Mouse (Mus musculus): ENCODE results near the gene Mras. TPM values are rescaled to one million over a fixed set of nuclear protein-coding genes. Genes with fewer than 3 reads are reported as not detected.

Gene Mras
- polyA plus RNA-seq, 1 experiment: 20.7 TPM

DNA sequence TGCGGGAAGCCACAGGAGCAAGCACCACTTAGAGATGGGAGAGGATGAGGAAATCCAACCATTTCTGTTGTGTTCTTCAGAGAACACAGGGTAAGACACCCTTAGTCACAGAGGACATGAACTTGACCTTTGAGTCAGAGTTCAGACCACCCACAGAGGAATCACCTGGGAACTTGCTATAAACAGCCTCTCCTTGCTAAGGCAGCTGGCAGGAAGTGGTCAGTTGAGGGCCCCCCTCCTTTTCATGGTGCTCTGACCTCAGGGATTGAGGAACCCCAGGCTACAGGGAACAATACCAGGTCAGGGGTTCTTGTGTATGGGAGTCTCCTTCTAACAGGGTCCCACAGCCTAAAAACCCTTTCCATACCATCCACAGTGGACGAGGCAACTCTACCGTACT, 20.4 kb downstream of the Mras start:
- no peak for DNase-seq (ENCODE audit: low read depth)

DNA sequence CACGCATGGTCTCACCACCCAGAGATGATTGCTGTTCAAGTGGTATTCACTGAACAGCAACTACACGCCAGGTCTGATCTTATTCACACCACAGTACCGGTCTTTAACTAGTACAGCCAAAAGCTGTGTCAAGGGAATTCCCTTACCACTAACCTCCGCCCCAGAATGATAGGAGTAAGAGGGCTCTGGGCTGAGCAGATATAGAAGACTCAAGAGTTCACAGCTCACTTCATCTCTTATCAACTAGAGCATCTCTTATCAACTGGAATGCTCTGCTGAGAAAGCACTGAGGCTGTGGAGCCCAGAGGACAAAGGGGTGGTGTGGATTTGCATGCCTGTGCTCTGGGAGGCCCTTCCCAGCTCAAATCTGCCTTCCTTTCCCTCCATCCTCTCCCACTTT, 25.4 kb downstream of the Mras start:
- DNase-seq (ENCODE audit: low read depth): no peak

DNA sequence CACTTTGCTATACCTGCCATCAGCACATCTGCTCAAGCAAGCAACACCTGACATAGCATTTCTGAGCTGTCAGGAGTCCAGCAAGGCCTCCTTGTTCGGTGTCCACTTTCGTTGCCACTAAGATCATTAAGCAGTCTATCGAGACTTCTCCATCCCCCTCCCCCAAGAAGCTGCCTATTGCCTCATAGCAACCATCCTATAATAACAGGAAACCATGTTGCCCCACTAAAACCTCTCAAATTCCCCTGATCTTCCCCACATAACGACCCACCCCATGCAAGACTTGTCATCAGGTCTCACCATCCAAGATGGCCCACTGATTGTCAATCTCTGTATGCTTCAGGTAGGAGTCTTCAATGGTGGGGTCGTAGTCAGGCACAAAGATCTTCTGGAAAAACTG, 26.1 kb downstream of the Mras start:
- DNase-seq (ENCODE audit: low read depth): no peak

DNA sequence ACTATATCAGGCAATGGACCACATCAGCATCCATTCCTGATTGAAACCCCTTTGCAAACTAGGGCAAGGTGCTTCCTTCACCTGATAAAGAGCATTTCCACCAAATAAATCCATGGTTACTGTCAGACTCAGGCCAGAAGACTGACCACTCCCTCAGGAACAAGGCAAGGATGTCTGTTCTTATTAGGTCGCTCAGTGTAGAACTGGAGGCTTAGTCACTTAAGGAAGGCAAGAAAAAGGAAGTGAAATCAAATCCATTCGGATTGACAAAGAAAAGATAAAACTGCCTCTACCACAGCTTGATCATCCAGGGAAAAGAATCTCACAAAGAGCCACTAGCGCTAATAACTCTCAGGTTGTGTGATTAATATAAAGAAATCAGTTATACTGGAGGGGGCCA, 27.9 kb downstream of the Mras start:
- DNase-seq (ENCODE audit: low read depth): no peak

DNA sequence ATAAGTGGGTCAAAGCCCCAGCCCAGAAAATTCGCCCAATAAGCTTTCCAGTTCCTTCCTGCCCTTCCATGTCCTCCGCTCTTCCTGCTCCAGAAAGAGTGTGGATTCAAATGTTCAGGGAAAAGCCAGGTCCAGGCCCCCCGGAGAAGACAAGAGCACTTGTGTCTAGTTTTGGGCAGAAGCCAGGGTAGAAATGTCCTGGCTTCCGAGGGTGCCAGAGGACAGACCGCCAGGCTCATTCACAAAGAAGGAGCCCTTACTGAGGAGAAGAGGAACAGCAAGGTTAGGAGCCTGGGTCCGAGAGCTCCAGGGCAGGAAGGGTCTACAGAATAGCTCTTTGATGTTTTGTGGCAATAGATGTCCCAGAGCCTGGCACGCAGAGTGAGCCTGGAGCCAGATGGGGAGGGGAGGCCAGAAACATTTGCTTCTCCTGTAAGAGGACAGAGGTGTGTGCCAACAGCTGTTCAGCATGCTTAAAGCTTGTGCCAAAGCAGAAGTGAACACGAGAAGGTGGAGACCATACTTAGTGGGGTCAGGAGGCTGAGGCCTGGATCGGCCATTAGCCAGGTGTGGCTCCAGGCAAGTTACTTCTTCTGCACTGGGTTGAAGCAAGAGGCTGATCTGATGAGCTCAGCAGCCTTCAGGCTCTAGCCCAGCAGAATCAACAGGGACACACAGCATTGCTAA, 35.8 kb downstream of the Mras start:
- DNase-seq (ENCODE audit: low read depth): no peak

DNA sequence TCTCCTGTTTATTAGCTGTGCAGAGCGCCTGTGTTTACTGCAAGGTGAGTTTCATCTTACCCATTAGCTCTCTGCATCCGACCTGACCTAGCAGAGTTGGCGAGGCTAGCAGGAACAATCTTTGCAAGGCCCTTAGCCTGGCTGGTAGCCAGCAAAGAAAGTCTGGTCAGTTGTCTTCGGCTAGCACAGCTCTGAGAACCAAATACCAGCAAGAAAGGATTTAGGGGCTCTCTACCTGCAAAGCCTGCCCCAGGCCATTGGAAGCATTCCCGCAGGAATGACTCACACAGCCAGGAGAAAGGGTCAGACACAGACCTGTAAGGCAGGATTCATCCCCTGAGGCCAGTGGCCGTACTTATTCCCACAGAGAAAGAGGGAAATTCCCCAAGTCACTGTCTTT, 36.4 kb downstream of the Mras start:
- no peak for DNase-seq (ENCODE audit: low read depth)

DNA sequence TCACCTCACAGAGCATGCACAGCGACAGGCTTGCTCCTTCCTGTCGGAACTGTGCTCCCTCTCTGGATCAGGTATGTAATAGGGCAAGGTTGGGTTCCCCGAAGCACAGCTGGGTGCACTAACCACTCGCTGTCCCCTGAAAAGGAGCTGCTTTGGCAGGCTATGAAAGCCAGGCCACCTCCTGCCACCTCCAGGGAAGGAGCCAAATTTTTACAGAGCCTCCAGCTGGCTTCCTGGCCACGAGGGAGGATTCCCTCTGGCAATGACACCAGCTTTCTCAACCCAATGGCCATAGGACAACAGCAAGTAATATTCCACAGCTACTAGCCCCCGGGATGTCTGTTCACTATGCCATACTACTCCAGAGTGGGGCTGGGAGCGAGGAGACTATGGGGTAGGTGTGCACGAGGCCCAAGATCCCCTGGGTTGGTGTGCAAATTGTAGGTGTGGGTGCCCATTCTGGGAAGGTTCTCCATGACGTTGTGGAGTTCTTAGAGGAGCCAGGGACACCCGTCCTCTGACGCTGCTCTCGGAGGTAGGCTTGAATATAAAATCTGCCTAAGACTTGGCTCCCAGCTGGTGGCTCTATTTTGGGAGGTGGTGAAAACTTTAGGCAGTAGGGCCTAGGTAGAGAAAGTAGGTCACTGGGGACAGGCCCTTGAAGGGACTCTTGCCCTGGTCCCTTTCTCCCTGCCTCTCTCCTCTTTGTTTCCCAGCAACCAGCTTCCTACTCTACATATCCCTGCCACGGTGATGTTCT, 39.9 kb downstream of the Mras start:
- no peak for DNase-seq (ENCODE audit: low read depth)

DNA sequence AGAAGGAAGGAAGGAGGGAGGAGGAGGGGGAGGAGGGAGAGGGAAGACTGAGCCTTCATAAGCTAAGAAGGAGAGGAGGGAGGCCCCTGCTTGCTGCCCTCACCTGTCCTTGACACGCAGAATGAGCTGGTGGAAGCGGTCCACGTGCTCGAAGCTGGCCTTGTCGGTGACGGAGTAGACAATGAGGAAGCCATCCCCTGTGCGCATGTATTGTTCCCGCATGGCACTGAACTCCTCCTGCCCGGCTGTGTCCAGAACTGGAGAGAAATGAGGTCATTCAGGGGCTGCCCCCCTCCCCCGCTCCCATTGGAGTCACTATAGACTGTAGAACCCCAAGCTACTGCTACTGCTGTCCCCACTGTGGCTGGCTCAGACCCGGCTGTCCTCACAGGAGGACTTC, 42.8 kb downstream of the Mras start:
- DNase-seq (ENCODE audit: low read depth): no peak

DNA sequence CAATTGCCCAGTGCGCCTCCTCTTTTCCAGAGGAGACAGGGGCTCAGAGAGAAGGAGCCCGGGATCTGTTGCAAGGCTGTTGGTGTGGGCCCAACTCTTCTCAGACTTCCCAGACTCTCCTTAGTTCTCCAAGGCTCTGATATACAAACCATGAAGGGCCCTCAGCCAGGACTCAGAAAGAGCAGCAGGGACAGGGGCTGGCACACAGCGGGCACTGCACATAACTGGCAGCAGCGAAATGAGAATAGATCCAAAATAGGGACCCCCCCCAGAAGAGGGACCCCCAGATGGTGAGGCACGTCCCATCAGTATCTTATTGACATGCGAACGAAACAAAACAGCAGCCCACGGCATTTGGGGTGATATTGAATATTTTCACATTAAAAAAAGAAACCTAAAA, 44.0 kb downstream of the Mras start:
- no peak for DNase-seq (ENCODE audit: low read depth)

DNA sequence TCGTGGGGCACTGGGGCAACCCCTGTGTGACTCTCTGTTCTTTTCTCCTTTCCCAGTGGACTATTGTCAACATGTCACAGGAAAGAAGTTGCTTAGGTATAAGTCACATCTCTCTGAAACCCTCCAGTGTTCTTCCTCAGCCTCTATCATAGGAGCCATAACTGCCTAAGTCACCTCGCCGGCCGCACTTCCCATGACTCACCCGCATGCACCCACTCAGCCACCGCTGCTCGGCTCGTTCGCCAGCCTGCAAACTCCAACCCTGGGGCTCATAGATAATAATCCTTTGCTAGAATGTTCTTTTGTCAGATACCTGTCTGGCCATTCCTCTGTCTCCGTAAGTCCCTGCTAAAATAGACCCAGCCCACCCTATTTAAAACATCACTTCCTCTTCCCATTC, 45.6 kb downstream of the Mras start:
- DNase-seq (ENCODE audit: low read depth): no peak

DNA sequence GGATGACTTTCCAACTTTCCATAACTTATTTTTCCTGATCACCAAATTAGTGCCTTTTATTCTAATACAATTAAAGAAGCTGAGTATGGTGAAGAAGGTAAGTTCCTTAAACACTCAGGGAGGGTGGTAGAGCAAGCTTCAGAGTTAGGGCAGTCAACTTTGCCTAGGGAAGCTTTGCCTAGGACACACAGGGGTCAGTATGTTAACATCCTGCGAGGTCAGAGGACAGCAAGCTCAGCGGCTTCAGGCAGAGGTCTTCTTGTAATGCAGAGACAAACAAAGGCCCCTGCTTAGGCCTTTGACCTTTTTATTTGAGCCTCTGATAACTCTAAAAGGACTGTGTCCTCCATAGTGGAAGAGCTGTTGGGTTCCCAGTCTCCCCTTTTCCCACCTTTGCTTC, 46.5 kb downstream of the Mras start:
- DNase-seq (ENCODE audit: low read depth): no peak

DNA sequence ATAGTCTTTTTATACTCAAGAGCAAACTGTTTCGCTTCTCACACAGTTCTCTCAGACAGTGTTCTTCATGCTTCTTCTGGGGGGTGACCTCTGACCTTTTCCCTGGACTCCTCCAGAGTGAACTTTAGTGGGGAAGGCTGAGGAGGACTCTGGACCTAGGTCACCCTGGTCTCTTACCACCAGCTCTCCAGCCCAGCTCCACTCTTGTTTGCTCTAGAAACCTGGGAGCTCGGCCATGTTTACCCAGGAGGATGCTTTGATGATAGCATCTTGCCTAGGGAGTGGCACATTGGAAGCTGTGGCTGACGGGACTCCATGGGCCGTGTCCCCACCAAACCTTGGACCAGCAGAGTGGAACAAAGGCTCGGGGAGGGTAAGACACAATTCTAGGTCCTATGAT, 47.0 kb downstream of the Mras start:
- no peak for DNase-seq (ENCODE audit: low read depth)

DNA sequence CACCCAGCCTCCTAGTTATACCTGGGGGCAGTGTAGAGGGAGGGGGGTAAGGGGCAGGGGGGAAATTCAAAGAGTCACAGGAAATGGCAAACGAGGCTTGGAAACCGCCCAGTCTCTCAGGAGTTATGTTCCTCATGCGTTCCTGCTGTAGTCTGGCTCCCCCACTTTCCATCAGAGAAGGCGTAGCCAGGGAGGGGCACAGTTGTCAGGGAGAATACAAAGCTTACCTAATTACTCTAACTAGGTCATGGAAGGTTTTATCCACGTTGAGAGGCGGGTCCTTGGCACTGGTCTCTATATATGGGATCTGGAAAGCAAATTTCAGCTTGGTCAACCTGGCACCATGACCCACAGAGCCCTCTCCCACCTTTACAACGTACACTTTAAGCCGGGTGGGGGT, 47.7 kb downstream of the Mras start:
- no peak for DNase-seq (ENCODE audit: low read depth)

DNA sequence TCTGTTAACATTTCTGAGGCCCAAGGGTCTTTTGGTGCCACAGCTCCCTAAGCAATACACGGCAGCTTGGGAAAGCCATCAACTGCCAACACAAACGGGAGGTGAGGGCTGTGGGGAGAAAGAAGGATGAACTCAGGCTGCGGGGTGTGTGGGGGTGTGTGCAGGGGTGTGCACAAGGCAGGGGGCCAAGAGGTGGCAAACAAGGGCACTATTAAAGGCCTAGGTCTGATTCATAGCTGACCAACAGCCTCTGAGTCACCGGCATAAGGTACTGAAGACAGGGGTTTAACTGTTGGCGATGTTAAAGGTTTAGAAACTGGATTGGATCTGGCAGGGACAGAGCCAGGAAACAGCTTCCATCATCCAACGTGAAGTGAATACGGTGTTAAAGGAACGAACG, 48.3 kb downstream of the Mras start:
- DNase-seq (ENCODE audit: low read depth): no peak

DNA sequence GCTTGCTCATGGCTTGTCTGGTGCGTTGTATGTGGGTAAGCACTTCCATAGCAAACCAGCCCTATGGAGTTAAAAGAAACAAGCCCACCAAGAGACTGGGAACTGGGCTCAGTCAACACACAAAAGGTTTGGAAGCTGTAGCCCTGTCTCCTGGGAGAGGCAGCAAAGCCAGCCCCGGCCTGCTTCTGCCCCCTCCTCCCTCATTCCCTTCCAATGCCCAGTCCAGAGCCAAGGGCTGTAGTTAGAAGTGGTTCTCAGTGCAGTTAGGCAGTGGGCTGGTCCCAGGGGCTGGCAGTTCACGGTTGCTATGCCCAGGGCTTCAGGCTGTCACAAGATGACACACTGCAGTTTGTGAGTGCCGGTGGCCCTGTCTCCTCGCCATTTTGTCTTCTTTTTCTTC, 49.1 kb downstream of the Mras start:
- no peak for DNase-seq (ENCODE audit: low read depth)

DNA sequence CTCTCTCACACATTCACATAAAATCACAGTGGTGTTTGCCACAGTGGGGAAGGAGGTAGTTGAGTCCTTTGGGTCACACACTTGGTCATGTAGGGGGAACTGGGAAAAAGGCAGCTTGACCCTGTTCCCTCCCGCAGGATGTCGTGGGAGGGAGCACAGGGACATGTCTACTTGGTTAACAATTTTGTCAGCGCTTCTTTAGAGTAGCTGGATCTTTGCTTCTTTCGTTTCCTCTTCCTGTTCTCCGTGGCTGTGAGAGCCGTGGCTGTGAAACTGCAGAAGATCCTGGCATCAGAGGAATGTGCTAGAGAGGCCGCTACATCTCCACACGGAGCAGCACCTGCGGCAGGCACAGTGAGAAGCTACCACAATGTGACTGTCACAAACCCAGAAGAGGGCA, 54.6 kb downstream of the Mras start:
- no peak for DNase-seq (ENCODE audit: low read depth)

DNA sequence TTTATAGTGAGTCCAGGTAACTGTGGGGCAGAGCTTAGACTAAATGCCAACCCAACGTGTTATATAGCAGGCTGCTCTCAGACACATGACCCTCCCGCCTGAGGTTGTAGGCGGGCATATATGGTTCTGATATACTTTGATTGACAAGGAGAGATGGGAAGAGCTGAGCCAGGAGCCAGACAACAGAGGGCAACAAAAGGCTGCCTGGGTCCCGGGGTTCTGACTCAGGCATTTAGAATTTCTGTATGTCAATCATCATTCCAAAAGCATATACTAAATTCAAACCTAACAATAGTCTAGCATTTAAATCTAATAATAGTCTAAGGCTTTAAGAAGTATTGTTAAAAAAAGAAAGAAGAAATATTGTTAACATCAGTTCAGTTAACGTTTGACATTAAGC, 58.0 kb downstream of the Mras start:
- DNase-seq (ENCODE audit: low read depth): no peak

DNA sequence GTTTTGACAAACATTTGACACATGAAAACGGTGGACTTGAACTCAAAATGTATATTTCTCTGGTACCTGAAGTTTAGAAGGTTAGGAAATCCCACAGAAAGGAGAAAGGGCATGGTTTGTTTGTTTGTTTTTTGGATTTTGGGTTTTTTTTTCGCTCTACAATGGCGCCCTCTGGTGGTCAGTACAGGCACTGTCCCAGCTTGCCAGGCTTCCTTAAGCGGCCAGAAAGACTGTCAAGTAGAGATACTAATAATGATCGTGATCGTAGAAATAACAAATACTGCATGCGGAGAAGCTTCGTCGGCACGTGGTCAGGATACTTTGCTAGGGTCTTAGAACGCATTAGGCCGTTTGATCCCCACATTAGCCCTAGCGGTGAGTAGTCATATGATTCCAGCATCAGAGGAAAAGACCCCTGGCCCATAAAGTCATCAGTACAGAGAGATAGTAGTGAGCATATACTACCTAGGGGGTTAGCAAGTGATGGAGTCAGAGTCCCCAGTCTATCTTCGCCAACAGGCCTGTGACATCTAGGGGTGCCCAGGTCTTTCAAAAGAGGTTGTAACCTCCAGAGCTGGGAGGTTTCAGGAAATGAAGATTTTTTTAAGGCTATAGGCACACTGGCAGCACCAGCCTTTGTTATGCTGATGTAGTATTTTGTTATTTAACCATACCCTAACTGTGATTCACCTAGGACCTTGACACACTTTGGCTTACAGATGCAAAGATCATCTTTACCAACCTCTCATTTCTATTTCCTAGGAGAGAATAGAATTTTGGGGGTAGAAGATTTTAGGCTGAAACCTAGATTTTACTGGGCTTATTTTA, 60.4 kb downstream of the Mras start:
- no peak for DNase-seq (ENCODE audit: low read depth)

DNA sequence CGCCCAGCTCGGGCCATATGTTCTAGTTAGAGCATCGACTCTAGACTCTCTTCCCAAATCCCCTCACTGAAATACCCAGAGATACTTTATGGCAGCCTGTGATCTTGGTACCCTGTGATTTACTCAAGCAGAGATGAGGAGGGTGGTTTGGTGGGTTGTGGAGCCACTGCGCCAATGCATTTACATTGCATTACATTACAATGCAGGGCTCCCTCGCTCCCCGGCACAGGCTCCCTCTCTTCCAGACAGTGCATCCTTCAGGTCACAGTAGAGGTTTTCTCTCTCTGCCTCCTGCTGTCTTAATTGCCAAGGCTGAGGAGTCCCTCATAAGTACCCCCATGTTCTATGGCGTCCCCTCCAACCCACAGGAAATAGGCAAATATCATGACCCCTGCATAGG, 68.8 kb downstream of the Mras start:
- DNase-seq (ENCODE audit: low read depth): no peak

DNA sequence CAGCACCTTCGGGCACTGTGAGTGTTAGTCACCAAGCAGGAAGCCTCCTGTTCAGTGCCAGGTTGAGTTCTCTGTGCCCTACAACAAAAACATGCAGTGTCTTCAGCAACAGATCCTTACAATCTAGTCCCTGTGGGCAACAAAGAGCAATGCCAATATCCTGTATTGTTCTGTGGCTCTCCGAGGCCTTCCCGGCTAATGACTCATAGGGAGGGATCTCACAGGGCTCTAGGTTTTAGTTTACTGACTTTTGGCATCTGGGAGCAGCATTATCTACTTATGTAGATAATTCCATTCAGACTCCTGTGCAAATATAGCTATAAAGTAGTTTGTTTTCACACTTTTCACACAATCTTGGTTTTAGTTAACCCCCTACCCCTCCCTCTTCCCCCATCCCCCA, 71.3 kb downstream of the Mras start:
- no peak for DNase-seq (ENCODE audit: low read depth)

DNA sequence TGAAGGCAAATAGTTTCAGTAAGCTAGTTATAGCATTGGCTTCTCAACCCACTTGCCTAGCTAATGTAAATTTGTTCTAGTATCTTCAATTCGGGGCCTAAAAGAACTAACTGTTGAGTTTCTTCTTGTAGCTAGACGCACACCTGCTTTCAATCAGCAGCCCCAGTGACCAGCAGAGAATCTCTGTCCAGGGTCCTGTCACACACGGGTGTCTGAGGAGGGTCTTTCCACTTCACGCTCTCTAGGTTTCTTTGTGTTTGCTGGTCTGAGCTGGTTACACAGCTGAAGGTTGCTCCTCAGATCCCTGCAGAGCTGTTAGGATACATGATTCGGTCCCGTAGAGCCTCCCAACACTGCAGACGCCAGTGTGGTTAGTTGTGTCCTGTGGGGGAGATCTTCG, 74.1 kb downstream of the Mras start:
- no peak for DNase-seq (ENCODE audit: low read depth)

DNA sequence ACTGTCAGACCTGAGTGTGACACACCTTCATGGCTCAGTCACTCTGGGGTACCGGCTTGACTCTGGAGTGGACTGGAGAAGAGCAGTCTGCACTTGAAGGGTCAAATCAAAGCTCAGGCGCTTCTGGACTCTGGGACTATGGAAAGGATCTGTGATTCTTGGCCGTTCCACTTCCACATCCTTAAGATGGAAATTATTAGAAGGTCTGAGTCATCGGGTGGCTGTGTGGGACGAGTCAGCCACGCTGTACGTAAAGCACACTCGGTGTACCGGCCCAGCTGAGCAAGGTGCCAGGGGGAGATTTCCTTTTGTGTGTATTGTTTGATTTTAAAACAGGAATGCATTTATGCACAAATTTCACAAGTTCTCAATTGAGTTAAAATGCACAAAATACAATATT, 75.2 kb downstream of the Mras start:
- no peak for DNase-seq (ENCODE audit: low read depth)

DNA sequence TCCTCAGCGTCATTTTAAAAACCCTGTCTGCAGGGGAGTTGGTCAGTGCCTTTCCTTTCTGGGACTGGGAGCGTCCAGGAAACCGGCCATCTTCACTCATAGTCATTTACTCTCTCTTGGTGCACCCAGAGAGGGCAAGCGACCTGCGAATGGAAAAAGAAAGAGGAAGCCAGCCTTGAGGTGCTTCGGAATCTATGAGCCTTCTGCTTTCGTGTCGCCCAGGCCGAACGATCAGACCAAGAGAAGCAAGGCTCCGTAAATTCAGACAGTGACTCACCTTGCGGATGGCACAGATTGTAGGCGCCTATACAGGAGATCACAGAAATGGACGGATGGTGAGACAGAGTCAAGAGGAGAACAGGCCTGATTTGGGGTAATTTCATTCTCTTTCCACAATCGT, 78.2 kb downstream of the Mras start:
- no peak for DNase-seq (ENCODE audit: low read depth)
